Comparison of ENCODE assay signal across 27 mouse cellular contexts in the genomic region with DNA sequence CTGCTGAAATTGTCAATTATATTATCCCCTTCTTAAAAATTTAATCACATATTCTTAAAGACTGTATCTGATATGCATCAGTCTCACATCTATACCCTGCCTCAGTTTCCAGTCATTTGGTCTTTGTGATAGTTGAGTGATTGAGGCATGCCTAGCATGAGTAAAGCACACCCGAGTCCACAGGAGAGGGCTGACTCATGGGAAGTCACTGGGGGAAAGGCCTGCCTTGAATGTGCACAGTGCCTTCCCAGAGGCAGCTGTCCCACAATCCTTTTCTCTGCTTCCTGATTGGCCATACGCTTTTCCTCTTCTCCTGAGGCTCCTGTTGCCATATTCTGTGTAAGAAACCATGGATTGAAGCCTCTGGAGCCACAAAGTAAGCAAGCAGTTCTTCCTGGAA.
"Had no signal": no experiment of that assay in that cellular context is flagged by ENCODE, and none has a peak within 500 bp of the region (broad histone marks: within the 10 kb centered on the region; RNA-seq: fewer than 3 reads in every experiment).

No protein-coding gene starts in this region.

- H3K36me3 ChIP-seq: heart, embryonic 15.5 days; hindbrain, embryonic 12.5 days; intestine, embryonic 15.5 days had no signal

- ATAC-seq: hindbrain, embryonic 16.5 days; inflammation-experienced regulatory T-cells, adult 6 months; intestine, embryonic 15.5 days; intestine, postnatal 0 days; liver, embryonic 12.5 days had no signal

- H3K27me3 ChIP-seq: heart, embryonic 13.5 days; heart, embryonic 15.5 days; hindbrain, embryonic 12.5 days; intestine, embryonic 15.5 days; limb, embryonic 13.5 days; limb, embryonic 15.5 days; liver, embryonic 12.5 days had no signal

- H3K9me3 ChIP-seq: heart, embryonic 13.5 days; heart, embryonic 15.5 days; hindbrain, embryonic 10.5 days; hindbrain, embryonic 12.5 days; intestine, embryonic 15.5 days; limb, embryonic 13.5 days; limb, embryonic 15.5 days; liver, embryonic 12.5 days had no signal

- DNase-seq: gastrocnemius, adult 2 months; gastrocnemius, postnatal 10 days; gastrocnemius, postnatal 25 days; heart, adult 2 months; heart, postnatal 14 days; heart, postnatal 4 days; kidney, adult 18-20 months; kidney, adult 8-10 months; kidney, postnatal 10 days; kidney, postnatal 25 days; kidney, postnatal 4 days; layer of hippocampus, postnatal 36 days; left cerebral cortex, postnatal 4 days had no signal

- H3K4me2 ChIP-seq: heart, embryonic 11.5 days; heart, embryonic 13.5 days; heart, embryonic 15.5 days; hindbrain, embryonic 12.5 days; hindbrain, embryonic 14.5 days; intestine, embryonic 15.5 days; limb, embryonic 13.5 days; limb, embryonic 15.5 days; liver, embryonic 12.5 days had no signal

- H3K4me3 ChIP-seq: gastrocnemius, adult 2 months; heart, adult 2 months; heart, embryonic 13.5 days; heart, embryonic 15.5 days; hindbrain, embryonic 10.5 days; hindbrain, embryonic 12.5 days; intestine, embryonic 15.5 days; layer of hippocampus, adult 2 months; limb, embryonic 13.5 days; limb, embryonic 15.5 days; liver, embryonic 12.5 days had no signal

- H3K4me1 ChIP-seq: hindbrain, embryonic 10.5 days had no signal

- H3K9ac ChIP-seq: heart, embryonic 13.5 days; heart, embryonic 15.5 days; hindbrain, embryonic 12.5 days; hindbrain, embryonic 14.5 days; intestine, embryonic 15.5 days; limb, embryonic 13.5 days; limb, embryonic 15.5 days; liver, embryonic 12.5 days had no signal

- H3K27ac ChIP-seq: gastrocnemius, adult 2 months; heart, adult 2 months; heart, embryonic 13.5 days; heart, embryonic 15.5 days; hindbrain, embryonic 10.5 days; hindbrain, embryonic 12.5 days; hindbrain, embryonic 14.5 days; intestine, embryonic 15.5 days; layer of hippocampus, adult 2 months; limb, embryonic 13.5 days; limb, embryonic 15.5 days; liver, embryonic 12.5 days had no signal
